Mouse (Mus musculus) kidney, embryonic 16.5 days (tissue): ENCODE data around the gene Unc45a. TPM values are rescaled to one million over a fixed set of nuclear protein-coding genes. Genes with fewer than 3 reads are reported as not detected.

ENCODE experiments used
- ATAC-seq: fragments of 200-750 bp; cut with Nextera tagmentation; 2 replicates; pipeline ENCODE4 v1.8.0; 2017; ENCODE audit warnings: moderate TSS enrichment; ENCODE audit not compliant: low FRiP score, low TSS enrichment
- H3K27ac ChIP-seq: fragments of 300-500 bp; sonication (generic); 2 replicates; pipeline ENCODE4 v1.5.1; 2014; ENCODE audit warnings: low read length
- H3K27me3 ChIP-seq: fragments of 300-500 bp; sonication (generic); 2 replicates; pipeline ENCODE4 v1.6.1; 2014; ENCODE audit warnings: low read length, control low read depth, mixed read lengths; ENCODE audit not compliant: insufficient read depth
- H3K36me3 ChIP-seq: fragments of 300-500 bp; sonication (generic); 2 replicates; pipeline ENCODE4 v1.6.1; 2014; ENCODE audit warnings: low read length, control low read depth, mixed read lengths; ENCODE audit not compliant: insufficient read depth
- H3K4me1 ChIP-seq: fragments of 300-500 bp; sonication (generic); 2 replicates; pipeline ENCODE4 v1.6.1; 2014; ENCODE audit warnings: low read length, control low read depth, mixed read lengths; ENCODE audit not compliant: insufficient read depth
- H3K4me2 ChIP-seq: fragments of 300-500 bp; sonication (generic); replicated peaks from 2 replicates; pipeline ENCODE4 v1.6.1; 2014; ENCODE audit warnings: low read depth, low read length
- H3K4me3 ChIP-seq: fragments of 300-500 bp; sonication (generic); 2 replicates; pipeline ENCODE4 v1.5.1; 2014; ENCODE audit warnings: mild to moderate bottlenecking, low read length
- H3K9ac ChIP-seq: fragments of 300-500 bp; sonication (generic); replicated peaks from 2 replicates; pipeline ENCODE4 v1.6.1; 2014; ENCODE audit warnings: low read length
- H3K9me3 ChIP-seq: fragments of 300-500 bp; sonication (generic); 2 replicates; pipeline ENCODE4 v1.6.1; 2016; ENCODE audit warnings: low read length, control low read depth
- WGBS: fragments of 180-500 bp; shearing (Covaris S2); extraction: QIAGEN DNeasy Blood & Tissue Kit; methylation state at CpG from one replicate; pipeline ENCODE4 v1.1.7; 2014; 5-methylcytosine and 5-hydroxymethylcytosine counted together
- polyA plus RNA-seq: library from polyadenylated mRNA; unstranded; fragments of >200 nt; fragmentation: Nextera tagmentation; extraction: Ambion mirVana; gene quantifications from 2 replicates; pipeline ENCODE4 v1.2.1, GENCODE M21; 2015

The Unc45a gene
- 46.5 and 48.2 TPM in 2 replicates for polyA plus RNA-seq

DNA sequence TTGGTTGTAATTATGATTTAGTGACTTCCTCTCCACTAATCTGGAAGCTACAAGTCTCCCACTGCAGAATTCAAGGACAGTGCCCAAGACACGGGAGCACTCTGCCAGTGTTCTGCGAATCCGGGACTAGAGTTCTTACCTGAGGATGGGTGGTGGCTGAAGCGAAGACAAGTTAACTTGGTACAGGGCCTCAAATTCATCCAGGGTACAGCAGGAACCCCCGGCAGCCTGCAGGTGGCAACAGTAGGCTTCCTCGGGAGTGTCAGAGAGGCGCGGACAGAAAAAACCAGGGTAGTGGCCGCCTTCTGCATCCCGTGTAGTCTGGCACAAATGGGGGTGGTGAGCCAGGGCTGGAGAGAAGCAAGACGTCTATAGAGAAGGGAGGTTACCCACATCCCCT, at the start of gene Unc45a:
Unc45a (minus strand) TSS at position 213 of the 400 bp plus-strand sequence.
- Histone ChIP-seq H3K27me3 (no peaks in the 10 kb centered on the region), H3K36me3 (peaks cover 14% of the 10 kb centered on the region), H3K9ac (peak within 1 kb of the TSS; percentile 82), H3K27ac (peak within 1 kb of the TSS; percentile 90), H3K4me2 (peak within 1 kb of the TSS; percentile 85), H3K4me3 (peak within 1 kb of the TSS; percentile 80), H3K9me3 (no peaks in the 10 kb centered on the region), H3K4me1 (peaks cover 32% of the 10 kb centered on the region)
- ATAC-seq: peak; percentile 68
- under 1% methylated on average over 11 of the region's 11 CpGs for WGBS

GRCm38 (mm10) chr7:80387633-80388543, 47.1 kb upstream of the Unc45a start, which contains the start of gene Fes:
Gene Fes, minus strand, starts transcription at chr7:80387946.
- Histone ChIP-seq H3K36me3 (peaks cover 34% of the 10 kb centered on the region), H3K27me3 (no peaks in the 10 kb centered on the region), H3K4me3 (peak within 1 kb of the TSS; percentile 52), H3K9me3 (no peaks in the 10 kb centered on the region), H3K4me1 (peaks cover 21% of the 10 kb centered on the region), H3K9ac (peak within 1 kb of the TSS; percentile 80), H3K27ac (peak within 1 kb of the TSS; percentile 79), H3K4me2 (peak within 1 kb of the TSS; percentile 74)
- 7% methylated on average over 33 of the region's 33 CpGs for WGBS
- peak; percentile 77 for ATAC-seq

GRCm38 (mm10) chr7:80387033-80387632, 46.3 kb upstream of the Unc45a start:
- 31% methylated on average over 17 of the region's 17 CpGs for WGBS
- no peaks in the 10 kb centered on the region for H3K27me3 ChIP-seq
- H3K4me3 ChIP-seq: peak overlapping the region; percentile 52
- no peaks in the 10 kb centered on the region for H3K9me3 ChIP-seq
- no peak; the same call in 1 of the 2 replicates for ATAC-seq
- peaks cover 31% of the 10 kb centered on the region for H3K36me3 ChIP-seq
- peak overlapping the region; percentile 74 for H3K4me2 ChIP-seq
- H3K27ac ChIP-seq: peak overlapping the region; percentile 79
- H3K9ac ChIP-seq: peak overlapping the region; percentile 80
- peaks cover 24% of the 10 kb centered on the region for H3K4me1 ChIP-seq

DNA sequence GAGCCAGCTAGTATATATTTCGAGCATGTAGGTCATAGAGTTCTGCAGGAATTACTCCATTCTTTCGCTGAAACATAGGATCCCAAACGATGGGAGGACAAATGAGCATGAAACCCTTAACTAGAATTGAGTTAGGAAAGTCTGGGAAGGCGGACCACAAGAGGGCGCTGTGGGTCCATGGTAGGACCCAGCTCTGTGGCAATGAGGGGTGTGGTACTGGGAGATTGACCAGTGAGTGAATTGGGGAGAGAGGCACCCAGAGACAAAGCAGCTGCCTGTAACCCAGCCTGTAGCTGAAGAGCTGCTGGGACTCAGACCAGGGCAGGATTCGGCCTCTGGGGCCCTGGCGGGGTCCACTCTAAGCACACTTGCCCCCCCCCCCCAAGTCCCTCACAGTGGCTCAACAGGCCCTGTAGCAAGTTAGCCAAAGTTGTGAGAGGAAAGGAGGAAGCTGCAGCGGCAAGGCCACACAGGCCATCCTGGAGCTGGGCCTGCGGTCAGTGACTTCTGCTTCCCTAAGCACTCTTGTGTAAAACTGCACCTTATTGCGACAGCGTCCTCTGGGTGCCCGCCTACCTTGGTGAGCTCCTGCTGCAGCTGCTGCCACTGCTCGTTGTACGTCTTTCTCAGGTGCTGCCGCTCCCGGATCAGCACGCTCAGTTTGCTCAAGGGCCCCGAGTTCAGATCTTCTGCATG, 45.6 kb upstream of the Unc45a start:
- H3K9ac ChIP-seq: peak overlapping the region; percentile 80; the same call in 1 of the 2 replicates
- ATAC-seq: peak; percentile 78
- H3K4me2 ChIP-seq: peak overlapping the region; percentile 74
- H3K27ac ChIP-seq: peak overlapping the region; percentile 79; the same call in 1 of the 2 replicates
- H3K4me3 ChIP-seq: peak overlapping the region; percentile 52
- WGBS: 42% methylated on average over 18 of the region's 18 CpGs
- no peaks in the 10 kb centered on the region for H3K27me3 ChIP-seq
- H3K9me3 ChIP-seq: no peaks in the 10 kb centered on the region
- H3K36me3 ChIP-seq: peaks cover 24% of the 10 kb centered on the region
- peaks cover 24% of the 10 kb centered on the region for H3K4me1 ChIP-seq

- Histone ChIP-seq H3K9ac (no peak overlapping the region), H3K4me2 (no peak overlapping the region), H3K4me3 (no peak overlapping the region), H3K36me3 (peaks cover 14% of the 10 kb centered on the region; the same call in 1 of the 2 replicates), H3K27me3 (no peaks in the 10 kb centered on the region), H3K4me1 (peaks cover 19% of the 10 kb centered on the region), H3K9me3 (no peaks in the 10 kb centered on the region), H3K27ac (no peak overlapping the region)
- WGBS: 72% methylated on average over 11 of the region's 11 CpGs
- no peak for ATAC-seq
These were observed 42.1 kb upstream of the Unc45a start for GRCm38 (mm10) chr7:80382919-80383318.

GRCm38 (mm10) chr7:80379531-80379930, 38.7 kb upstream of the Unc45a start:
- peaks cover 3% of the 10 kb centered on the region; the same call in 1 of the 2 replicates for H3K4me1 ChIP-seq
- H3K27me3 ChIP-seq: no peaks in the 10 kb centered on the region
- no peak for ATAC-seq
- WGBS: 64% methylated on average over 13 of the region's 13 CpGs
- H3K4me3 ChIP-seq: no peak overlapping the region
- peaks cover 14% of the 10 kb centered on the region; the same call in 1 of the 2 replicates for H3K36me3 ChIP-seq
- H3K27ac ChIP-seq: no peak overlapping the region
- H3K9me3 ChIP-seq: no peaks in the 10 kb centered on the region
- H3K9ac ChIP-seq: no peak overlapping the region
- H3K4me2 ChIP-seq: no peak overlapping the region

DNA sequence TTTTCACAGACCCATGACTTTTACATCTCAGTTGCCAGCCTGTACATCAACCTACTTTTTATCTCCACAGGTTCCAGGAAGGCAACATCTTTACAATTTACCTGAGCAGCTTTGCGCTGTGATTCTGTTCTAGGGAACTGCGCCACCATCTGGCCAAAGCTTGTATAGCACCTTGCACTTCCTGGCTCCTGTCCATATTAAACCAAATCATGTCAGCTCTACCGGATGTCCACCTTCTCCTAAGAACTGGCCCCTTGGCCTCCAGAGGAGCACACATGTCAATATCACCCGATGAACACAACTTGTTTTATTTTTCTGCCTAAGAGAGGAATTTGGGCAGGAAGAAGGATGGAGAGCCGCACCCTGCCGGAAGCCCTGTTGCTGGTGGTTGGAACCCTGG, 36.7 kb upstream of the Unc45a start:
- no peaks in the 10 kb centered on the region; the same call in 1 of the 2 replicates for H3K4me1 ChIP-seq
- H3K27me3 ChIP-seq: no peaks in the 10 kb centered on the region
- no peaks in the 10 kb centered on the region for H3K9me3 ChIP-seq
- WGBS: 28% methylated on average over 6 of the region's 6 CpGs
- H3K27ac ChIP-seq: no peak overlapping the region
- no peak overlapping the region for H3K4me2 ChIP-seq
- 0 out of 2 replicates have a peak, but pooled peaks have one; percentile 2 for ATAC-seq
- peaks cover 6% of the 10 kb centered on the region; the same call in 1 of the 2 replicates for H3K36me3 ChIP-seq
- H3K4me3 ChIP-seq: no peak overlapping the region
- H3K9ac ChIP-seq: no peak overlapping the region

DNA sequence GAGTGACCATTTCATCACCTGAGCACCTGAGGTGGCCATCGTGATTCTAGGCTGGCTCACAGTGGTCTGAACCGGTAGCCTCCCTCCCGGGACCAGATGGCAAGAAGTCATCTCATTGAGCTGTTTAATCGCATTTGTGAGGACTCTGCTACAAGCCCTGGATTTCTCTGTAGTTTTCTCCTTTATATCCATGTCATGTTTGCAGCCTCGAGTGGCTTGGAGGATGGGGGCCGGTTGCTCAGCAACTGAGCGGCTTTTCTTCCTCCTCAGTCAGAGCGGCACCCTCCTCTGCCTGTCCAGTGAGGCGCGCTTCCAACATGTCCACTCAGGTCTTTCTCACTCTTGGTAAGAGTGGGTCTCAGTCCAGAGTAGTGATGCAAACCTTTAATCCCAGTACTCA, 35.4 kb upstream of the Unc45a start:
- WGBS: 80% methylated on average over 10 of the region's 10 CpGs
- no peaks in the 10 kb centered on the region for H3K27me3 ChIP-seq
- no peak overlapping the region for H3K27ac ChIP-seq
- no peak overlapping the region for H3K9ac ChIP-seq
- no peaks in the 10 kb centered on the region for H3K9me3 ChIP-seq
- no peak for ATAC-seq
- H3K36me3 ChIP-seq: 0 out of 2 replicates have a peak, but pooled peaks cover 6% of the 10 kb centered on the region
- no peak overlapping the region for H3K4me2 ChIP-seq
- 0 out of 2 replicates have a peak, but pooled peaks cover 4% of the 10 kb centered on the region for H3K4me1 ChIP-seq
- no peak overlapping the region for H3K4me3 ChIP-seq

DNA sequence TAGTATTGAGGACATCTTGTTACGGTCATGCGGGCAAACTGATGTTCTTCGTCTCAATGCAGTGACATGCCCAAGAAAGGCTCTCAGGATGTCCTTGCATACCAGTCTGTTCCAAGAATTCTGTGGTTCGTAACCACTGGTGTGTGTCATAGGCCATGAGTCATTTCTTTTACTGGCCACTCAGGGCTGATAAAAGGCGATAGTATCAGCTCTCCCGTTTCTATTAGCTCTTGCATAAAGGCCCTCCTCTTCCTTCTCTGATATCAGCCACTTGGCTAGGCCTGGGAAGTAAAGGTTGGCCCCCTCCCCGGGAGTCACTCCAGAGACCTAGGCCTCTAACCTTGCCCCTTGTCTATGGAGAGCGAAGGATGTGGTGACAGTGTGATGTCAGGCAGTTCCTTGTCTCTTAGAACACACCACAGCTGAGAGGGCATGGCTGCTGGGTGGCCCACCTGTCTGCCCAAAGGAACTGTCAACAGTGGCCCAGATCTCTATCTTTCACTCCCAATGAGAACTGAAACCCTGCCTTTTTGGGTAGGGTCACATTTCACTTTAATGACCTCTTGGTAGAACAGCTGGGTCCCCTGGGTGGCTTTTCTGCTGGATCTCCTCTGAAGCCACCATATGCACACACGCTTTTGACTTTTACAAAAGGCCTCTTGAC, 34.7 kb upstream of the Unc45a start:
- no peak overlapping the region for H3K27ac ChIP-seq
- H3K9ac ChIP-seq: no peak overlapping the region
- ATAC-seq: no peak
- 0 out of 2 replicates have a peak, but pooled peaks cover 4% of the 10 kb centered on the region for H3K4me1 ChIP-seq
- no peaks in the 10 kb centered on the region for H3K27me3 ChIP-seq
- H3K36me3 ChIP-seq: 0 out of 2 replicates have a peak, but pooled peaks cover 6% of the 10 kb centered on the region
- 61% methylated on average over 9 of the region's 9 CpGs for WGBS
- H3K9me3 ChIP-seq: no peaks in the 10 kb centered on the region
- H3K4me2 ChIP-seq: no peak overlapping the region
- H3K4me3 ChIP-seq: no peak overlapping the region
